Mouse (Mus musculus) midbrain, embryonic 14.5 days (tissue): ENCODE results near the gene Casz1. TPM values are rescaled to one million over a fixed set of nuclear protein-coding genes. Genes with fewer than 3 reads are reported as not detected.

Source experiments
- ATAC-seq: fragments of 200-750 bp; cut with Nextera tagmentation; 2 replicates; pipeline ENCODE4 v1.8.0; 2017; ENCODE audit warnings: moderate number of reproducible peaks, moderate library complexity; ENCODE audit not compliant: low FRiP score, low TSS enrichment
- DNase-seq: peaks from one replicate; pipeline ENCODE4 v3.0.0-alpha.2; 2015
- H3K27ac ChIP-seq: fragments of 300-500 bp; sonication (generic); replicated peaks from 2 replicates; pipeline ENCODE4 v1.5.1; 2014; ENCODE audit warnings: mild to moderate bottlenecking, low read depth, low read length, moderate library complexity
- H3K27me3 ChIP-seq: fragments of 300-500 bp; sonication (generic); 2 replicates; pipeline ENCODE4 v1.6.1; 2014; ENCODE audit warnings: low read length, control low read depth, mixed read lengths; ENCODE audit not compliant: control insufficient read depth, insufficient read depth
- H3K36me3 ChIP-seq: fragments of 300-500 bp; sonication (generic); 2 replicates; pipeline ENCODE4 v1.6.1; 2014; ENCODE audit warnings: low read length, control low read depth; ENCODE audit not compliant: control insufficient read depth, insufficient read depth
- H3K4me1 ChIP-seq: fragments of 300-500 bp; sonication (generic); 2 replicates; pipeline ENCODE4 v1.6.1; 2014; ENCODE audit warnings: mild to moderate bottlenecking, antibody characterized with exemption, low read length, control low read depth; ENCODE audit not compliant: control insufficient read depth, insufficient read depth
- H3K4me2 ChIP-seq: fragments of 300-500 bp; sonication (generic); 2 replicates; pipeline ENCODE4 v1.6.1; 2014; ENCODE audit warnings: mild to moderate bottlenecking, low read length, moderate library complexity
- H3K4me3 ChIP-seq: fragments of 300-500 bp; sonication (generic); replicated peaks from 2 replicates; pipeline ENCODE4 v1.5.1; 2014; ENCODE audit warnings: low read depth, low read length
- H3K9ac ChIP-seq: fragments of 300-500 bp; sonication (generic); replicated peaks from 2 replicates; pipeline ENCODE4 v1.6.1; 2014; ENCODE audit warnings: mild to moderate bottlenecking, low read length, moderate library complexity
- H3K9me3 ChIP-seq: fragments of 300-500 bp; sonication (generic); 2 replicates; pipeline ENCODE4 v1.6.1; 2016; ENCODE audit warnings: low read length, control low read depth, mixed read lengths; ENCODE audit not compliant: control insufficient read depth
- WGBS: fragments of 180-500 bp; shearing (Covaris S2); extraction: QIAGEN DNeasy Blood & Tissue Kit; methylation state at CpG from one replicate; pipeline ENCODE4 v1.1.7; 2014; 5-methylcytosine and 5-hydroxymethylcytosine counted together
- polyA plus RNA-seq: library from polyadenylated mRNA; unstranded; fragments of >200 nt; fragmentation: Nextera tagmentation; extraction: Ambion mirVana; gene quantifications from 2 replicates; pipeline ENCODE4 v1.2.1, GENCODE M21; 2014

The Casz1 gene
- polyA plus RNA-seq, 1 experiment from 2014 or later, result 3.1 TPM

GRCm38 (mm10) chr4:148818161-148818560 is 13.9 kb downstream of the Casz1 start:
- DNase-seq (no peak), ATAC-seq (no peak)
- WGBS, result 97% methylated on average over 12 of the region's 12 CpGs
- Histone ChIP-seq H3K27ac (no peak overlapping the region), H3K4me1 (peaks cover 10% of the 10 kb centered on the region), H3K4me2 (no peak overlapping the region), H3K27me3 (peaks cover 34% of the 10 kb centered on the region), H3K9me3 (peaks cover 4% of the 10 kb centered on the region; the same call in 1 of the 2 replicates), H3K4me3 (no peak overlapping the region), H3K9ac (no peak overlapping the region), H3K36me3 (no peaks in the 10 kb centered on the region)

DNA sequence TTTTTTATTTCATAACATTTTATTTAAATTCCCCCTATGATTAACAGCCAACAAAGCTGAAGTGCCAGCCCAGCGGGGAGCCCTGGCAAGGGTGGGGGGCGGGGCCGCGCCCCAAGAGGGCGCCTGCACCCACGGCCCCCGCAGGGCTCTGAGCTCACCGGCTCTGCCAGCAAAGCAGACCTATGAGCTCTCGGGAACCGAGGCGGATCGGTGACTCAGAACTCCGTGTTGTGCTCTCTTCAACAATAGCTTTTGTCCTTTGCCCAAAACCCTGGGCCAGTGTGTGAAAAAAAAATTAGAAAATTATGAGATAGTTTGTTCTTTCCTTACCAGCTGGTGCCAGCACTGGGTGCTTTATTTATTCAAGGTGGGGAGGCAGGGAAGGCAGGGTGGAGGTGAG is 15.9 kb downstream of the Casz1 start:
- Histone ChIP-seq H3K4me1 (peaks cover 12% of the 10 kb centered on the region), H3K4me3 (no peak overlapping the region), H3K27me3 (peaks cover 18% of the 10 kb centered on the region), H3K27ac (no peak overlapping the region), H3K4me2 (no peak overlapping the region), H3K36me3 (no peaks in the 10 kb centered on the region), H3K9me3 (peaks cover 4% of the 10 kb centered on the region; the same call in 1 of the 2 replicates), H3K9ac (no peak overlapping the region)
- 40% methylated on average over 13 of the region's 13 CpGs for WGBS
- ATAC-seq (no peak), DNase-seq (no peak)

- WGBS, result 70% methylated on average over 8 of the region's 8 CpGs
- Histone ChIP-seq H3K27me3 (peaks cover 6% of the 10 kb centered on the region; the same call in 1 of the 2 replicates), H3K36me3 (no peaks in the 10 kb centered on the region), H3K9ac (no peak overlapping the region), H3K4me1 (0 out of 2 replicates have a peak, but pooled peaks cover 2% of the 10 kb centered on the region), H3K4me3 (no peak overlapping the region), H3K4me2 (no peak overlapping the region), H3K9me3 (peaks cover 4% of the 10 kb centered on the region; the same call in 1 of the 2 replicates), H3K27ac (no peak overlapping the region)
- ATAC-seq (no peak), DNase-seq (no peak)
Observed at GRCm38 (mm10) chr4:148823281-148823680, 19.1 kb downstream of the Casz1 start.

- no peaks in the 10 kb centered on the region for H3K36me3 ChIP-seq
- DNase-seq (no peak), ATAC-seq (peak; percentile 34; the same call in 1 of the 2 replicates)
- H3K27ac ChIP-seq, result no peak overlapping the region
- no peak overlapping the region for H3K9ac ChIP-seq
- WGBS, result 60% methylated on average over 7 of the region's 7 CpGs
- H3K9me3 ChIP-seq, result no peaks in the 10 kb centered on the region
- no peak overlapping the region for H3K4me3 ChIP-seq
- no peak overlapping the region for H3K4me2 ChIP-seq
- H3K27me3 ChIP-seq, result 0 out of 2 replicates have a peak, but pooled peaks cover 6% of the 10 kb centered on the region
- 0 out of 2 replicates have a peak, but pooled peaks cover 3% of the 10 kb centered on the region for H3K4me1 ChIP-seq
Observed at GRCm38 (mm10) chr4:148830350-148830749, 26.1 kb downstream of the Casz1 start.

GRCm38 (mm10) chr4:148833245-148833990 is 29.2 kb downstream of the Casz1 start:
- no peak overlapping the region for H3K27ac ChIP-seq
- DNase-seq (no peak), ATAC-seq (no peak)
- no peak overlapping the region for H3K9ac ChIP-seq
- no peaks in the 10 kb centered on the region; the same call in 1 of the 2 replicates for H3K27me3 ChIP-seq
- no peak overlapping the region for H3K4me2 ChIP-seq
- 84% methylated on average over 21 of the region's 21 CpGs for WGBS
- peaks cover 13% of the 10 kb centered on the region; the same call in 1 of the 2 replicates for H3K4me1 ChIP-seq
- no peak overlapping the region for H3K4me3 ChIP-seq
- no peaks in the 10 kb centered on the region for H3K36me3 ChIP-seq
- H3K9me3 ChIP-seq, result no peaks in the 10 kb centered on the region

GRCm38 (mm10) chr4:148836391-148836790 is 32.2 kb downstream of the Casz1 start:
- H3K4me2 ChIP-seq, result no peak overlapping the region
- no peak for DNase-seq
- 19% methylated on average over 6 of the region's 6 CpGs for WGBS
- no peaks in the 10 kb centered on the region for H3K9me3 ChIP-seq
- H3K4me1 ChIP-seq, result peaks cover 13% of the 10 kb centered on the region; the same call in 1 of the 2 replicates
- no peaks in the 10 kb centered on the region; the same call in 1 of the 2 replicates for H3K27me3 ChIP-seq
- H3K36me3 ChIP-seq, result no peaks in the 10 kb centered on the region
- no peak overlapping the region for H3K9ac ChIP-seq
- H3K27ac ChIP-seq, result no peak overlapping the region
- no peak for ATAC-seq
- H3K4me3 ChIP-seq, result no peak overlapping the region

GRCm38 (mm10) chr4:148837046-148837445 is 32.8 kb downstream of the Casz1 start:
- Histone ChIP-seq H3K4me1 (peaks cover 13% of the 10 kb centered on the region; the same call in 1 of the 2 replicates), H3K36me3 (no peaks in the 10 kb centered on the region), H3K27me3 (no peaks in the 10 kb centered on the region; the same call in none of the 2 replicates), H3K9ac (no peak overlapping the region), H3K4me3 (no peak overlapping the region), H3K27ac (no peak overlapping the region), H3K4me2 (no peak overlapping the region), H3K9me3 (no peaks in the 10 kb centered on the region)
- WGBS, result 39% methylated on average over 9 of the region's 9 CpGs
- no peak for ATAC-seq
- DNase-seq, result peak; percentile 61

DNA sequence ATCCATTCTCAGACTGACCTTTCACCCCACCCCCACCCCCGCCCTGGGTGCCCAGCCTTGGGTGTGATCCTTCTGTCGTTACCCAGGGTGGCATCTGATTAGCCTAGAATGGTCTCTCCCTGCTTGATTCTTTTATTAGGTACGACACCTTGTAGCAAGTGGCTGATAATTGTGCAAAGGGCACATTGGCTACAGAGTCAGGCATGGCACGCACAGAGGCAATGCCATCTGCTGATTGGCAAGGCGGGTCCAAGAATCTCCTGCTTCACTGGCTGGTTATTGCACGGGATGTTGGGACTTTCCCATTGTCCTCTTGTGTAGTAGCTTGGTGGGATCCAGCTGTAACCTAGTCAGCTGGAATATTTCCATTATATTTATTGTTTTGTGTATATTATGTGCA is 33.4 kb downstream of the Casz1 start:
- 81% methylated on average over 6 of the region's 6 CpGs for WGBS
- H3K4me2 ChIP-seq, result no peak overlapping the region
- DNase-seq, result no peak
- H3K9me3 ChIP-seq, result no peaks in the 10 kb centered on the region
- H3K27ac ChIP-seq, result no peak overlapping the region
- no peak for ATAC-seq
- H3K27me3 ChIP-seq, result no peaks in the 10 kb centered on the region; the same call in none of the 2 replicates
- H3K36me3 ChIP-seq, result no peaks in the 10 kb centered on the region
- H3K4me1 ChIP-seq, result peaks cover 13% of the 10 kb centered on the region; the same call in 1 of the 2 replicates
- no peak overlapping the region for H3K9ac ChIP-seq
- H3K4me3 ChIP-seq, result no peak overlapping the region

- no peak for DNase-seq
- peaks cover 14% of the 10 kb centered on the region for H3K4me1 ChIP-seq
- no peak overlapping the region for H3K27ac ChIP-seq
- WGBS, result 61% methylated on average over 6 of the region's 6 CpGs
- no peak overlapping the region for H3K9ac ChIP-seq
- H3K27me3 ChIP-seq, result peaks cover 3% of the 10 kb centered on the region
- H3K4me3 ChIP-seq, result no peak overlapping the region
- no peak for ATAC-seq
- H3K4me2 ChIP-seq, result no peak overlapping the region
- no peaks in the 10 kb centered on the region for H3K9me3 ChIP-seq
- H3K36me3 ChIP-seq, result no peaks in the 10 kb centered on the region
Observed at GRCm38 (mm10) chr4:148842302-148842701, 38.1 kb downstream of the Casz1 start.
